Mouse (Mus musculus) hindbrain, embryonic 16.5 days (tissue): ENCODE data around the gene Zeb2. TPM values are rescaled to one million over a fixed set of nuclear protein-coding genes. Genes with fewer than 3 reads are reported as not detected.
A peak's percentile ranks its signal among the peaks of the same experiment; 100 is the strongest.

ENCODE experiments used
- ATAC-seq: fragments of 200-750 bp; cut with Nextera tagmentation; 2 replicates; pipeline ENCODE4 v1.8.0; 2017; ENCODE audit warnings: moderate TSS enrichment, moderate library complexity
- H3K27ac ChIP-seq: fragments of 300-500 bp; sonication (generic); 2 replicates; pipeline ENCODE4 v1.5.1; 2014; ENCODE audit warnings: low read depth, mild to moderate bottlenecking, control low read depth, low read length, moderate library complexity
- H3K27me3 ChIP-seq: fragments of 300-500 bp; sonication (generic); replicated peaks from 2 replicates; pipeline ENCODE4 v1.6.1; 2014; ENCODE audit warnings: low read length; ENCODE audit not compliant: control insufficient read depth, insufficient read depth
- H3K36me3 ChIP-seq: fragments of 300-500 bp; sonication (generic); 2 replicates; pipeline ENCODE4 v1.6.1; 2014; ENCODE audit warnings: mild to moderate bottlenecking, low read length, moderate library complexity, mixed read lengths; ENCODE audit not compliant: control insufficient read depth, insufficient read depth
- H3K4me1 ChIP-seq: fragments of 300-500 bp; sonication (generic); 2 replicates; pipeline ENCODE4 v1.6.1; 2014; ENCODE audit warnings: low read depth, low read length; ENCODE audit not compliant: control insufficient read depth, insufficient read depth
- H3K4me2 ChIP-seq: fragments of 300-500 bp; sonication (generic); 2 replicates; pipeline ENCODE4 v1.6.1; 2014; ENCODE audit warnings: mild to moderate bottlenecking, low read length, control low read depth, moderate library complexity
- H3K4me3 ChIP-seq: fragments of 300-500 bp; sonication (generic); 2 replicates; pipeline ENCODE4 v1.5.1; 2014; ENCODE audit warnings: mild to moderate bottlenecking, low read length, control low read depth, moderate library complexity
- H3K9ac ChIP-seq: fragments of 300-500 bp; sonication (generic); 2 replicates; pipeline ENCODE4 v1.6.1; 2014; ENCODE audit warnings: low read depth, mild to moderate bottlenecking, control low read depth, low read length, moderate library complexity
- H3K9me3 ChIP-seq: fragments of 300-500 bp; sonication (generic); 2 replicates; pipeline ENCODE4 v1.6.1; 2014; ENCODE audit warnings: mild to moderate bottlenecking, low read length, moderate library complexity; ENCODE audit not compliant: control insufficient read depth
- WGBS: fragments of 180-500 bp; shearing (Covaris S2); extraction: QIAGEN DNeasy Blood & Tissue Kit; methylation state at CpG from one replicate; pipeline ENCODE4 v1.1.7; 2014; 5-methylcytosine and 5-hydroxymethylcytosine counted together
- polyA plus RNA-seq: library from polyadenylated mRNA; unstranded; fragments of >200 nt; fragmentation: Nextera tagmentation; extraction: Ambion mirVana; gene quantifications from 2 replicates; pipeline ENCODE4 v1.2.1, GENCODE M21; 2015

Gene Zeb2
- polyA plus RNA-seq, 1 experiment from 2014 or later, result 30.3 TPM

DNA sequence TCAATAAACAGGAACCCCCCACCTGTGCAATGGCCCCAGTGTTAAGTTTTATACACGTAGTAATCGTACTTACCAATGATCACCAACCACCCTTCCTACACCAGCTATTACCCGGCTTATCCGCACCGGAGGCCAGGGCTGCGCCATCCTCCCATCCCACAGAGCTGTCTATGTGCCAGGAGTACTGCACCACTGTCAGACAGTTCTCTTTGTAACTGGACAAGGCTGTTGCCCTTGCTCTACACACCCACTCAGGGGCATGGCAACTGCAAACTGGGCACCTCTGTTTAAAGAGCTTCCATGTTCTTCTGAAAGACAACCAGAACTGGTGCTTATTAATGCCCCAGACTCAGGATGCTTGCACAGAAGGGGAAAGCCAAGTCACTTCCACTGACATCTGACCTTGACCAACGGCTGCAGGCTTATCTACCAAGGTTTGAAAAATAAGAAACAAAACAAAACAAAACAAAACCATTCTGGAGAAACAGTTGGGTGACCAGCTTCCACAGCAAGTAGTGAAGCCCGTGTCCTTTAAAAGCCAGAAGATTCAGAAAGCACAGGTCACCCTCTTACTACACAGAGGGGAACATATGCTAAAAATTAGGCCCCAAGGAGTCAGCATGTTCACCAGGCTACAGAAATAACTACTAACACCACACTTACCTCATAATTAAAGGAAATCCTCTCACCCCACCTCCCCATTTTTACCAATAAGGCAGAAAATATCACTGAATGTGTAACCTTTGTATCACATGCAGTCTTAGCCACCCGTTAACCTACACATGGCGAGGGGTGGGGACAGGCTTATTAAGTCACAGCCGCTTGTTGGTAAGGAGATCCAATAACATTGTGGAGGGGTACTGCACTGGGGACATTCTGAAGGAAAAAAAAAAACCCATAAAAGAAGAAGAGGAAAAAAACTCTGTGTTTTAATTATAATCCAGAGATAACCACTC lies 62.8 kb downstream of the Zeb2 start:
- Histone ChIP-seq H3K36me3 (no peaks in the 10 kb centered on the region), H3K27ac (no peak overlapping the region), H3K4me3 (no peak overlapping the region), H3K9me3 (no peaks in the 10 kb centered on the region), H3K27me3 (no peaks in the 10 kb centered on the region), H3K4me1 (peaks cover 4% of the 10 kb centered on the region), H3K4me2 (no peak overlapping the region), H3K9ac (no peak overlapping the region)
- peak; percentile 55; the same call in 1 of the 2 replicates for ATAC-seq
- 82% methylated on average over 11 of the region's 11 CpGs for WGBS

DNA sequence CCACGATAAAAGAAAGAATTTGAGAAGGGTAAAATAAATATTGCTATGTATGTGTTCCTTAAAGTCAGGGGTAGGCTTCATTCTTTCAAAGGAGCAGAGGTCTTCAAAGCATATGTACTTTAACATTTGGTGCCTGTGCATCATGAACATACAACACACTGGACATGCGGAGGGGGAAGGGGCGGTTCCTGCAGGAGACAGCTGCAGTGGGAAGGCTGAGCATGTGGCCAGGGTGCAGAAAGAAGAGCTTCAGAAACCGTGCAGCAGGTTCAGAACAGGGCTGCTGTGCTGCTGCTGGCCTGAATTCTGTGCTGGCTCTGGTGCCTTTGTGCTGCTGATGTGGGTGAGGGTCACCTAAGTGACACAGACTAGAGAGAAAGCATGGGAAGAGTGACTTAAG lies 64.6 kb downstream of the Zeb2 start:
- Histone ChIP-seq H3K4me3 (no peak overlapping the region), H3K9me3 (no peaks in the 10 kb centered on the region), H3K4me2 (no peak overlapping the region), H3K9ac (no peak overlapping the region), H3K27ac (no peak overlapping the region), H3K36me3 (no peaks in the 10 kb centered on the region), H3K27me3 (no peaks in the 10 kb centered on the region), H3K4me1 (peaks cover 2% of the 10 kb centered on the region)
- WGBS, result 64% methylated on average over 4 of the region's 4 CpGs
- ATAC-seq, result no peak

DNA sequence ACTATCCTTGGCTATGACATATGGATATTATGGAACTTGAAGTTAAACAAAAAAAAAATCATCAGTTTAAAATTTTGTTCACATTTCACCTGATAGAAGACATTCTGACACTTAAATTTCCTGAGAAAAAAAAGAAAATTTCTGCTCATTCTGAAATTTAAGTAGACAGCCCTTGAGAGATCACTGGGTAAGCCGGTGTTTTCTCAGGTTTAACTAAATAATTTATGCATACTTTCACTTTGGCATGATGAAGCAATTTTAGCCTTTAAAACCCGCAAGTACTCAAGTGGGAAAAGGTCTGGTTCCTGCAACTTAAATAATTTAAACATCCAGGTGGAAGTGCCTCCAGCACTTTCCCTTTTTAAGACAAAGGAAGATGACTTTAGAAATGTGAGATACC lies 65.9 kb downstream of the Zeb2 start:
- Histone ChIP-seq H3K27ac (no peak overlapping the region), H3K9ac (no peak overlapping the region), H3K4me1 (peaks cover 2% of the 10 kb centered on the region), H3K4me3 (no peak overlapping the region), H3K36me3 (no peaks in the 10 kb centered on the region), H3K4me2 (no peak overlapping the region), H3K9me3 (no peaks in the 10 kb centered on the region), H3K27me3 (no peaks in the 10 kb centered on the region)
- no peak for ATAC-seq
- 65% methylated on average over 2 of the region's 2 CpGs for WGBS

DNA sequence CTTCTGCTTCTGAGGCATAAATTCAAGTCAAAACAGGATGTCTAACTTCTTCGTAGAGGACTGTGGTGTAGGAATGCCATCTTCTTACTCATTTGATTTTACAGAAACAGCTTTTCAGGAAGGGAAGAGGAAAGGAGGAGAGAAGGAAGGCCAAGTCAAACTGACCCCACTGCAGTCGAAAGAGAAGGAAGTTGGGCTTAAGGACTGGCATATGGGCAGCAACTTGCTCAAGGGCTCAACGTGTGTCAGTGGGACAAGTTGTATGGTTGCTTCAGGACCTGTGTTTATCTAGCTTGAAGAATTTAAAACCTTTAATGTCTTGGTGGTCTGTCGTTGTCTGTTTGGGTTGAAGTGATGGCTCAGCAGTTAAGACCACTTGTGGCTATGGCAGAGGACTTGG lies 67.3 kb downstream of the Zeb2 start:
- no peak overlapping the region for H3K4me2 ChIP-seq
- H3K27ac ChIP-seq, result no peak overlapping the region
- no peak overlapping the region for H3K4me3 ChIP-seq
- no peaks in the 10 kb centered on the region for H3K36me3 ChIP-seq
- no peaks in the 10 kb centered on the region for H3K27me3 ChIP-seq
- ATAC-seq, result no peak
- H3K4me1 ChIP-seq, result peaks cover 5% of the 10 kb centered on the region
- no peaks in the 10 kb centered on the region for H3K9me3 ChIP-seq
- WGBS, result 89% methylated on average over 4 of the region's 4 CpGs
- H3K9ac ChIP-seq, result no peak overlapping the region

DNA sequence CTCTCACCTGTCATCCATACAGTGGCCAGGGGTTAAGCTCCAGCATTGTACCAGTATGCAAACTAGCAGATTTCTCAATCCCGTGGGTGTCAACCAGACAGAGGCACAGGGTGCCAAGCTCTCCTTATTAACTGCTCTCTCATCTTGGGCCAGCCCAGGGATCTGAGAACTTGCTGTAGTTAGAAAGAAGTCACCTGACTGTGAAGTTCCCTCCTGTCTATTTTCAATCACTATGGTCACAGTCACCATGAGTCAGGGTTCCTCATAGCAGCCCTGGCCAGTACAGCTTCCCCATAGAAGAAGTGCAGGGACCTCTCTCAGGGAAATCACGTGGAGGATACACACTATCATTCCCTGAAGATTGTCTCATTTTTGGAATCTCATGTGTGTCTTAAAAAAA lies 67.9 kb downstream of the Zeb2 start:
- 58% methylated on average over 2 of the region's 2 CpGs for WGBS

DNA sequence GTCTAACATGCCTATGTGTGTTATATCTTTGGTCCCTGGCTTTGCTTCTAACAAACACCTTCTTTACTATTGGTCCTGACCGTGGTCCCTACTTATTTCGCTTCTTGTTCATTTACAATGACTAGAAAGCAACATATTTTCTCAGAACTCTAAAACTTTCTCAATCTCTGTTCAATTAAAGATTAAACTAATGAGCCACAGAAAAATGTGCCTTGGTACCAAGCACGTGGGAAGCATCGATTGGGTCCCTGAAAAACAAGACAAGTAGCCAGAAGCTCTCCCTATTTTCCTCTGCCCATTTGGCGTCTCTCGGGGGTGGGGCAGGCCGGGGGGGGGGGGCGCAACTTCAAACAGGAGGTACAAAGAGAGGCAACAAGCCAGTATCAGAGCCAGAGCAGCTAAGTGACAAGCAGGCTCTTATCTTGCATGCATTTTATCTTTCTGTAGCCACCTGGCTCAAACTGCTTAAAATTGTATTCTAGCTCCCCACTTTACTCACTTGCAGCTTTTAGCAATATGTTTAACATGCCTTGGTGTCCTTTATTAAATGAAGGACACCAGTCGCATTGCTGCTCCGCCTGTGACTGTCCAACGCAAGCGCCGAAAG lies 76.4 kb downstream of the Zeb2 start:
- Histone ChIP-seq H3K27me3 (no peaks in the 10 kb centered on the region), H3K9ac (no peak overlapping the region), H3K27ac (no peak overlapping the region), H3K4me1 (peaks cover 10% of the 10 kb centered on the region), H3K4me3 (no peak overlapping the region), H3K4me2 (no peak overlapping the region), H3K36me3 (no peaks in the 10 kb centered on the region), H3K9me3 (no peaks in the 10 kb centered on the region)
- no peak for ATAC-seq
- WGBS, result 77% methylated on average over 13 of the region's 13 CpGs

More for the DNA sequence above, 67.9 kb downstream of the Zeb2 start:
- Histone ChIP-seq H3K4me1 (peaks cover 8% of the 10 kb centered on the region), H3K27ac (no peak overlapping the region), H3K4me3 (no peak overlapping the region), H3K9ac (no peak overlapping the region), H3K4me2 (no peak overlapping the region), H3K9me3 (no peaks in the 10 kb centered on the region), H3K27me3 (no peaks in the 10 kb centered on the region), H3K36me3 (no peaks in the 10 kb centered on the region)
- no peak for ATAC-seq

DNA sequence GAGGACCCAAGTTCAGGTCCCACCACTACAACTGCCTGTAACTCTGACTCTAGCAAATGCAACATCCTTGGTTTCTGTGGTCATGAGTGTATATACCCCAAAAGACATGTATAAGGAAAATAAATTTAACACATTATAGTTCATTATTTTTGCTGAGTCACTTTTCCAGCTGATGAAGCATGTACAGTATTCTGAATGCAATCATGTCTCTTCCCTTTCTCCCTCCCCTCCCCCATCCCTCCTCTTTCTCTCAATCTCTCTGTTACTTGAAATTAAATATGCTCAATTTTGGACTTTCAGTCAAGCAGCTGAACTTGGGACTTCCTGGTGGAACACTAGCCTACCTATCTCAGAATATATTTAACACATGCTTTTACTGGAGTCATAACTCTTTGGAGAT lies 77.7 kb downstream of the Zeb2 start:
- no peak overlapping the region for H3K9ac ChIP-seq

DNA sequence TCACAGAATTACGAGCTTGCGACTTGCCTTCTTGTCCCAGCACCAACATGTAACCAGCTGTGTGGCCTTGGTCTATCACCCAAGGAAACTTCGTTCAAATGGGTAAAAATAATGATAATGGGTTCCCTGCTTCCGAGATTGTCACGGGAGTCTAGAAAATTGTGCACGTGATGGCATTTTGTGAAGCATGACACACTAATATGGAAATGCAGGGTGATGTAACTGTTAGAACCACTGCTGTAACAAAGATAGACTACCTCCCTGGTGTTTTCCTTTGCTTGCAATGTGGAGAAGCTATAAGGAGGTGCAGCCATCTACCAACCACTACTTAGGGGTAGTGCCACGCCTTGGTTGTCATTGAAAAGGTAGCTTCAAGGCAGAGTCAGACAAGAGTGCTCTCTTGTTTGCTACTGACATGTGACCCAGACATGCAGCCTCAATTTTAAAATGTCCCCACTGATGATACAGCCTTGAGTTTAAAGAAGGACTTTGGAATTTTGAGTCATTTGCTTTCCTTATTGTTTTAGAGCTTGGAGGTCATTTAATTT lies 89.0 kb downstream of the Zeb2 start:
- Histone ChIP-seq H3K9me3 (no peaks in the 10 kb centered on the region), H3K36me3 (no peaks in the 10 kb centered on the region), H3K4me3 (no peak overlapping the region), H3K4me1 (peaks cover 21% of the 10 kb centered on the region), H3K27ac (no peak overlapping the region), H3K27me3 (no peaks in the 10 kb centered on the region), H3K9ac (no peak overlapping the region), H3K4me2 (no peak overlapping the region)
- WGBS, result 58% methylated on average over 7 of the region's 7 CpGs
- no peak for ATAC-seq

More for the DNA sequence above, 77.7 kb downstream of the Zeb2 start:
- Histone ChIP-seq H3K9me3 (no peaks in the 10 kb centered on the region), H3K4me1 (peaks cover 8% of the 10 kb centered on the region), H3K27ac (no peak overlapping the region), H3K36me3 (no peaks in the 10 kb centered on the region), H3K4me2 (no peak overlapping the region), H3K27me3 (no peaks in the 10 kb centered on the region), H3K4me3 (no peak overlapping the region)
- no peak for ATAC-seq

DNA sequence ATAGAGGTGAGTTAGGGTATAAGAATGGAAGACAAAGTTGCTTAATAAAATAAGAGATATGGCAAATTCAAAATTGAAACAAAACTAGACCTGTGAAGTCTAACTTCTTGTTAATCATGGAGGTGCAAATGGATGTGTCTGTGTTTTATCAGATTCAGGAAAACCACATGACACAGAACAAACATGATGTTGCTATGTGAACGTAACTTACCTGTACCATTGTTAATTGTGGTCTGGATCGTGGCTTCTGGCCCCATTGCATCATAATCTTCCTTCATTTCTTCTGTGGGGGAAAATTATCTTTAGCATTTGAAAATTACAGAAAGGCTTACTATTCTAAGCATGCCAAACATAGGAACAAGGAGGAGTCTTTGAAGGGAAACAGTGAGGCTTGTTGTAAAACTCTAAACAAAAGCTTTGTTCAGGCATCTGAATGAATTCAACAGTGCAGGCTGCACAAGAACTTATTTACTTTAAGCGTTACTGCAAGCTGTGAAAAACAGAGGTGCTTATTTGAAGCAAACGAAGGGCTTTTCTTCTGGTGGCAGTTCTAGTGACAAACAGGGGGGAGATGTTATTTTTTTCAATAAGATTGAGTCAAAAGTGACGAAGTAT lies 99.9 kb downstream of the Zeb2 start:
- no peak overlapping the region for H3K9ac ChIP-seq
- H3K4me2 ChIP-seq, result no peak overlapping the region
- no peak overlapping the region for H3K4me3 ChIP-seq
- no peak overlapping the region for H3K27ac ChIP-seq
- ATAC-seq, result no peak
- H3K27me3 ChIP-seq, result no peaks in the 10 kb centered on the region
- WGBS, result 68% methylated on average over 5 of the region's 5 CpGs
- H3K4me1 ChIP-seq, result no peaks in the 10 kb centered on the region
- no peaks in the 10 kb centered on the region for H3K9me3 ChIP-seq
- no peaks in the 10 kb centered on the region for H3K36me3 ChIP-seq
